Mouse (Mus musculus) CD4-positive naive resting alpha-beta T cell, adult 57 days (primary cell): ENCODE data around the gene Ly6g5c. TPM values are rescaled to one million over a fixed set of nuclear protein-coding genes. Genes with fewer than 3 reads are reported as not detected.

Source experiments
- total RNA-seq: library from RNA; stranded (reverse); gene quantifications from one replicate; pipeline ENCODE4 v1.2.4, GENCODE M21; 2023

Ly6g5c gene
- total RNA-seq, 1 experiment from 2014 or later, result not detected

Other genes starting within 250 kb of the Ly6g5c start
- 2.4 TPM for gene Cfb, start 245.8 kb upstream of the Ly6g5c start, total RNA-seq
- 4.9 TPM for gene Zbtb12, start 228.8 kb upstream of the Ly6g5c start, total RNA-seq
- 1.2 TPM for gene Gm20547, start 226.2 kb upstream of the Ly6g5c start, total RNA-seq
- 6.4 TPM for gene C2, start 210.0 kb upstream of the Ly6g5c start, total RNA-seq
- gene Ehmt2, start 209.8 kb upstream of the Ly6g5c start, total RNA-seq, result 133 TPM
- gene Slc44a4, start 193.8 kb upstream of the Ly6g5c start, total RNA-seq, result not detected
- gene Neu1, start 177.0 kb upstream of the Ly6g5c start, total RNA-seq, result 56.3 TPM
- gene Hspa1b, start 149.0 kb upstream of the Ly6g5c start, total RNA-seq, result 146 TPM
- not detected for gene Gm20481, start 138.4 kb upstream of the Ly6g5c start, total RNA-seq
- gene Hspa1a, start 136.1 kb upstream of the Ly6g5c start, total RNA-seq, result 70.6 TPM
- not detected for gene Hspa1l, start 135.6 kb upstream of the Ly6g5c start, total RNA-seq
- 39.0 TPM for gene Lsm2, start 126.4 kb upstream of the Ly6g5c start, total RNA-seq
- gene Vars, start 107.3 kb upstream of the Ly6g5c start, total RNA-seq, result 84.6 TPM
- 0.21 TPM for gene Vwa7, start 91.7 kb upstream of the Ly6g5c start, total RNA-seq
- not detected for gene Sapcd1, start 80.3 kb upstream of the Ly6g5c start, total RNA-seq
- gene Msh5, start 61.5 kb upstream of the Ly6g5c start, total RNA-seq, result 3.9 TPM
- 157 TPM for gene Clic1, start 58.3 kb upstream of the Ly6g5c start, total RNA-seq
- 2.5 TPM for gene Ddah2, start 49.2 kb upstream of the Ly6g5c start, total RNA-seq
- gene Ly6g6c, start 42.9 kb upstream of the Ly6g5c start, total RNA-seq, result not detected
- gene Mpig6b, start 42.1 kb upstream of the Ly6g5c start, total RNA-seq, result 0.27 TPM
- not detected for gene Ly6g6e, start 31.4 kb upstream of the Ly6g5c start, total RNA-seq
- not detected for gene Ly6g6d, start 30.2 kb upstream of the Ly6g5c start, total RNA-seq
- not detected for gene Ly6g6f, start 22.7 kb upstream of the Ly6g5c start, total RNA-seq
- 69.9 TPM for gene Abhd16a, start 19.0 kb upstream of the Ly6g5c start, total RNA-seq
- gene Ly6g5b, start 7.1 kb downstream of the Ly6g5c start, total RNA-seq, result 0.83 TPM
- gene Gpank1, start 13.2 kb downstream of the Ly6g5c start, total RNA-seq, result 27.0 TPM
- gene Csnk2b, start 13.8 kb downstream of the Ly6g5c start, total RNA-seq, result 141 TPM
- 20.6 TPM for gene D17H6S53E, start 18.1 kb downstream of the Ly6g5c start, total RNA-seq
- not detected for gene Apom, start 23.8 kb downstream of the Ly6g5c start, total RNA-seq
- gene Bag6, start 26.9 kb downstream of the Ly6g5c start, total RNA-seq, result 438 TPM
- 294 TPM for gene Prrc2a, start 56.6 kb downstream of the Ly6g5c start, total RNA-seq
- 3.0 TPM for gene Aif1, start 67.8 kb downstream of the Ly6g5c start, total RNA-seq
- 14.3 TPM for gene Lst1, start 80.2 kb downstream of the Ly6g5c start, total RNA-seq
- gene Ltb, start 86.2 kb downstream of the Ly6g5c start, total RNA-seq, result 538 TPM
- gene Tnf, start 93.7 kb downstream of the Ly6g5c start, total RNA-seq, result 18.7 TPM
- 15.2 TPM for gene Lta, start 97.1 kb downstream of the Ly6g5c start, total RNA-seq
- not detected for gene Gm16181, start 112.6 kb downstream of the Ly6g5c start, total RNA-seq
- gene Atp6v1g2, start 125.4 kb downstream of the Ly6g5c start, total RNA-seq, result 1.6 TPM
- 10.8 TPM for gene Nfkbil1, start 127.5 kb downstream of the Ly6g5c start, total RNA-seq
- gene Ddx39b, start 133.5 kb downstream of the Ly6g5c start, total RNA-seq, result 474 TPM
- gene H2-D1, start 154.5 kb downstream of the Ly6g5c start, total RNA-seq, result 2,421 TPM
- 14.8 TPM for gene H2-Q1, start 212.1 kb downstream of the Ly6g5c start, total RNA-seq
- 16.7 TPM for gene H2-Q2, start 234.0 kb downstream of the Ly6g5c start, total RNA-seq